Mouse (Mus musculus) midbrain, embryonic 12.5 days (tissue): ENCODE results near the gene Mapk13. TPM values are rescaled to one million over a fixed set of nuclear protein-coding genes. Genes with fewer than 3 reads are reported as not detected.
"Not testable (repeated sequence)": the region's sequence is repeated elsewhere in the genome, so short reads cannot be mapped to it uniquely, and the experiment has no call there.

ENCODE experiments used
- ATAC-seq: fragments of 200-750 bp; cut with Nextera tagmentation; 2 replicates; pipeline ENCODE4 v1.8.0; 2017; ENCODE audit warnings: low read depth, moderate TSS enrichment, moderate library complexity; ENCODE audit not compliant: low FRiP score
- H3K27ac ChIP-seq: fragments of 300-500 bp; sonication (generic); replicated peaks from 2 replicates; pipeline ENCODE4 v1.5.1; 2016; ENCODE audit warnings: mild to moderate bottlenecking
- H3K27me3 ChIP-seq: fragments of 300-500 bp; sonication (generic); 2 replicates; pipeline ENCODE4 v1.6.1; 2016; ENCODE audit warnings: mild to moderate bottlenecking
- H3K36me3 ChIP-seq: fragments of 300-500 bp; sonication (generic); 2 replicates; pipeline ENCODE4 v1.6.1; 2016
- H3K4me1 ChIP-seq: fragments of 300-500 bp; sonication (generic); 2 replicates; pipeline ENCODE4 v1.6.1; 2016
- H3K4me2 ChIP-seq: fragments of 300-500 bp; sonication (generic); replicated peaks from 2 replicates; pipeline ENCODE4 v1.6.1; 2016; ENCODE audit warnings: mild to moderate bottlenecking, moderate library complexity
- H3K4me3 ChIP-seq: fragments of 300-500 bp; sonication (generic); 2 replicates; pipeline ENCODE4 v1.5.1; 2016; ENCODE audit warnings: mild to moderate bottlenecking
- H3K9ac ChIP-seq: fragments of 300-500 bp; sonication (generic); replicated peaks from 2 replicates; pipeline ENCODE4 v1.6.1; 2016; ENCODE audit warnings: mild to moderate bottlenecking, moderate library complexity
- H3K9me3 ChIP-seq: fragments of 300-500 bp; sonication (generic); 2 replicates; pipeline ENCODE4 v1.6.1; 2016; ENCODE audit warnings: mild to moderate bottlenecking
- WGBS: fragments of 180-500 bp; shearing (Covaris S2); methylation state at CpG from one replicate; pipeline ENCODE4 v1.1.7; 2016; 5-methylcytosine and 5-hydroxymethylcytosine counted together
- polyA plus RNA-seq: library from polyadenylated mRNA; unstranded; fragments of >200 nt; fragmentation: Nextera tagmentation; extraction: Ambion mirVana; gene quantifications from 2 replicates; pipeline ENCODE4 v1.2.1, GENCODE M21; 2016

Mapk13 gene
- polyA plus RNA-seq, 1 experiment from 2014 or later = 1.5 TPM

- H3K4me1 ChIP-seq = no peaks in the 10 kb centered on the region
- H3K9ac ChIP-seq = no peak overlapping the region
- H3K4me2 ChIP-seq = no peak overlapping the region
- WGBS = 64% methylated on average over 5 of the region's 5 CpGs
- 0 out of 2 replicates have a peak, but pooled peaks cover 3% of the 10 kb centered on the region for H3K27me3 ChIP-seq
- H3K9me3 ChIP-seq = no peaks in the 10 kb centered on the region
- no peaks in the 10 kb centered on the region for H3K36me3 ChIP-seq
- no peak overlapping the region for H3K4me3 ChIP-seq
- H3K27ac ChIP-seq = no peak overlapping the region
- no peak for ATAC-seq
Observed at GRCm38 (mm10) chr17:28756447-28756846, 12.7 kb upstream of the Mapk13 start.

- H3K9ac ChIP-seq = no peak overlapping the region
- no peak overlapping the region for H3K4me2 ChIP-seq
- H3K4me3 ChIP-seq = no peak overlapping the region
- no peak for ATAC-seq
- no peak overlapping the region for H3K27ac ChIP-seq
- no peaks in the 10 kb centered on the region for H3K9me3 ChIP-seq
- WGBS = 83% methylated on average over 2 of the region's 2 CpGs
- H3K27me3 ChIP-seq = 0 out of 2 replicates have a peak, but pooled peaks cover 3% of the 10 kb centered on the region
- H3K36me3 ChIP-seq = no peaks in the 10 kb centered on the region
- no peaks in the 10 kb centered on the region for H3K4me1 ChIP-seq
Observed at GRCm38 (mm10) chr17:28757470-28757869, 11.6 kb upstream of the Mapk13 start.

- Histone ChIP-seq H3K27ac (no peak overlapping the region), H3K27me3 (0 out of 2 replicates have a peak, but pooled peaks cover 3% of the 10 kb centered on the region), H3K4me3 (no peak overlapping the region), H3K9ac (no peak overlapping the region), H3K4me1 (no peaks in the 10 kb centered on the region), H3K9me3 (no peaks in the 10 kb centered on the region), H3K36me3 (no peaks in the 10 kb centered on the region), H3K4me2 (no peak overlapping the region)
- ATAC-seq = no peak
- 70% methylated on average over 8 of the region's 8 CpGs for WGBS
Observed at GRCm38 (mm10) chr17:28760736-28761312, 8.3 kb upstream of the Mapk13 start.

GRCm38 (mm10) chr17:28761871-28762270 lies 7.2 kb upstream of the Mapk13 start:
- H3K4me1 ChIP-seq = no peaks in the 10 kb centered on the region
- ATAC-seq = no peak
- H3K4me3 ChIP-seq = no peak overlapping the region
- H3K27me3 ChIP-seq = peaks cover 9% of the 10 kb centered on the region
- H3K36me3 ChIP-seq = no peaks in the 10 kb centered on the region
- 23% methylated on average over 3 of the region's 3 CpGs for WGBS
- no peak overlapping the region for H3K4me2 ChIP-seq
- H3K27ac ChIP-seq = no peak overlapping the region
- H3K9me3 ChIP-seq = no peaks in the 10 kb centered on the region
- no peak overlapping the region for H3K9ac ChIP-seq

- ATAC-seq = no peak
- no peaks in the 10 kb centered on the region for H3K36me3 ChIP-seq
- no peak overlapping the region for H3K4me3 ChIP-seq
- H3K9me3 ChIP-seq = no peaks in the 10 kb centered on the region
- no peak overlapping the region for H3K9ac ChIP-seq
- peaks cover 16% of the 10 kb centered on the region for H3K4me1 ChIP-seq
- H3K27me3 ChIP-seq = peaks cover 47% of the 10 kb centered on the region
- H3K4me2 ChIP-seq = no peak overlapping the region
- WGBS = 66% methylated on average over 3 of the region's 3 CpGs
- no peak overlapping the region for H3K27ac ChIP-seq
Observed at GRCm38 (mm10) chr17:28766203-28766602, 2.9 kb upstream of the Mapk13 start.

GRCm38 (mm10) chr17:28766781-28767515 lies 2.1 kb upstream of the Mapk13 start:
- WGBS = 74% methylated on average over 11 of the region's 11 CpGs
- Histone ChIP-seq H3K9me3 (no peaks in the 10 kb centered on the region), H3K9ac (no peak overlapping the region), H3K4me3 (no peak overlapping the region), H3K4me2 (no peak overlapping the region), H3K36me3 (no peaks in the 10 kb centered on the region), H3K27ac (no peak overlapping the region), H3K27me3 (peaks cover 49% of the 10 kb centered on the region), H3K4me1 (peaks cover 16% of the 10 kb centered on the region)
- ATAC-seq = no peak

- Histone ChIP-seq H3K27ac (no peak overlapping the region), H3K27me3 (peaks cover 53% of the 10 kb centered on the region)
Observed at GRCm38 (mm10) chr17:28769875-28770421, 851 bp downstream of the Mapk13 start.

GRCm38 (mm10) chr17:28771289-28771688 lies 2.2 kb downstream of the Mapk13 start:
- WGBS = 94% methylated on average over 5 of the region's 5 CpGs
- H3K27ac ChIP-seq = no peak overlapping the region
- ATAC-seq = no peak

More at GRCm38 (mm10) chr17:28769875-28770421, 851 bp downstream of the Mapk13 start:
- ATAC-seq = no peak
- peak overlapping the region; percentile 65 for H3K4me2 ChIP-seq
- peak overlapping the region; percentile 39; the same call in 1 of the 2 replicates for H3K9ac ChIP-seq
- H3K4me1 ChIP-seq = peaks cover 16% of the 10 kb centered on the region
- WGBS = 3% methylated on average over 24 of the region's 24 CpGs
- H3K4me3 ChIP-seq = peak overlapping the region; percentile 41
- H3K36me3 ChIP-seq = no peaks in the 10 kb centered on the region
- no peaks in the 10 kb centered on the region for H3K9me3 ChIP-seq

GRCm38 (mm10) chr17:28774303-28774702 lies 5.2 kb downstream of the Mapk13 start:
- not testable (repeated sequence) for H3K9me3 ChIP-seq, H3K27ac ChIP-seq, H3K9ac ChIP-seq, H3K36me3 ChIP-seq, H3K4me3 ChIP-seq, H3K4me2 ChIP-seq, ATAC-seq
- Histone ChIP-seq H3K27me3 (peaks cover 25% of the 10 kb centered on the region), H3K4me1 (peaks cover 11% of the 10 kb centered on the region)
- 95% methylated on average over 9 of the region's 9 CpGs for WGBS

More at GRCm38 (mm10) chr17:28771289-28771688, 2.2 kb downstream of the Mapk13 start:
- no peak overlapping the region for H3K4me2 ChIP-seq
- H3K36me3 ChIP-seq = no peaks in the 10 kb centered on the region
- H3K9ac ChIP-seq = no peak overlapping the region
- H3K4me3 ChIP-seq = no peak overlapping the region
- no peaks in the 10 kb centered on the region for H3K9me3 ChIP-seq
- H3K27me3 ChIP-seq = peaks cover 50% of the 10 kb centered on the region
- peaks cover 16% of the 10 kb centered on the region for H3K4me1 ChIP-seq

GRCm38 (mm10) chr17:28775161-28775560 lies 6.1 kb downstream of the Mapk13 start:
- H3K4me3 ChIP-seq = no peak overlapping the region
- 79% methylated on average over 4 of the region's 4 CpGs for WGBS
- no peak for ATAC-seq
- no peak overlapping the region for H3K4me2 ChIP-seq
- no peaks in the 10 kb centered on the region for H3K9me3 ChIP-seq
- H3K36me3 ChIP-seq = no peaks in the 10 kb centered on the region
- peaks cover 3% of the 10 kb centered on the region for H3K4me1 ChIP-seq
- H3K27ac ChIP-seq = no peak overlapping the region
- no peak overlapping the region for H3K9ac ChIP-seq
- H3K27me3 ChIP-seq = peaks cover 16% of the 10 kb centered on the region

GRCm38 (mm10) chr17:28776817-28777216 lies 7.7 kb downstream of the Mapk13 start:
- WGBS = 82% methylated on average over 3 of the region's 3 CpGs
- no peak for ATAC-seq

More at GRCm38 (mm10) chr17:28776817-28777216, 7.7 kb downstream of the Mapk13 start:
- no peaks in the 10 kb centered on the region for H3K9me3 ChIP-seq
- no peaks in the 10 kb centered on the region for H3K4me1 ChIP-seq
- H3K4me3 ChIP-seq = no peak overlapping the region
- H3K4me2 ChIP-seq = no peak overlapping the region
- 0 out of 2 replicates have a peak, but pooled peaks cover 4% of the 10 kb centered on the region for H3K27me3 ChIP-seq
- no peak overlapping the region for H3K27ac ChIP-seq
- H3K9ac ChIP-seq = no peak overlapping the region
- H3K36me3 ChIP-seq = no peaks in the 10 kb centered on the region
